ENCODE assay signal across 9 mouse cellular contexts in the genomic region with DNA sequence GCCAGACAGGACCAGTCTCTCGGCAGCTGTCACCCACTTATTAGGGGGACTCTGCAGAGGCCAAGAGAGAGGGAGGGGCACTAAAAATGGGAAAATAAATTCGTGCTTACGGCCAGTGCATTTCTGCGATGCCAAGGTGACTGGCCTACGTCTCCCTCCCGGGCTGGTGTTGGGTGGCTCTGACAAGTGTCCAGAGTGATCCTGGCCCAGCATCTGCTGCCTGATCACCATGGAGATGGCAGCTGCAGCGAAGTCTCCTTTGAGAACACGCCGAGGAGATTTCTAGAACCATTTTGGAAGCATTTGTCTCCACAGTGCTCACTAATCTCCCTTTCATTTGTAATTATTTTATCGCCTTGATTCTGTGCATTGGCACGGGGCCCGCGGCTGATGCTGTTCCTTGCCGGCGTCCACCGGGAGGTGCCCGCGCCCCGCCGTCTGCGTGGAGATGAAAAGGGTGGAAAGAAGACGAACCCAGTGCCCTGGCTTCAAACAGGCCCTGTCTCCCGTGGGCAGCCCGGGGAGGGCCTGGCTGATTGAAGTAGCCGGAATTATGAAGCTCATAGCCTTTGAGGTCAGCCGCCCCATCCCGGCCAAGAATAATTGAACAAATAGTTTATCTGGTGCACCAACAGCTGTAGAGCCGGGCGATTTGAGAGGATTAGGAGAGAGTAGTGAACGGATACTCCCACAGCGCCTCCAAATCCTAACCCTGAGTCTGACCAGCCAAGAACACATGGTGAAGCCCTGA.
DNase-seq lines count a peak whose midpoint lies in the region; ATAC-seq and TF ChIP-seq lines count a peak whose summit lies in the region.
"Had no signal": no experiment of that assay in that cellular context is flagged by ENCODE, and none has a peak within 500 bp of the region (broad histone marks: within the 10 kb centered on the region; RNA-seq: fewer than 3 reads in every experiment).

No protein-coding gene starts in this region.

- DNase-seq in intestine, embryonic 14.5 days (ENCODE audit: low spot score) = peak; percentile 49
- DNase-seq in embryonic facial prominence, embryonic 14.5 days (ENCODE audit: low spot score) = peak; percentile 83
- DNase-seq in limb, embryonic 10.5 days (ENCODE audit: low spot score) = peak; percentile 26
- DNase-seq in adrenal gland, adult 2 months = no peak
- DNase-seq in spleen, postnatal 36 days (ENCODE audit: low spot score in 2 of 2) = no peak
- DNase-seq in cerebellum, adult 8-10 months = no peak

- H3K4me3 ChIP-seq in intestine, embryonic 14.5 days (ENCODE audit: low read depth, low read length) = no peak overlapping the region
- no peak overlapping the region for H3K4me3 ChIP-seq in intestine, embryonic 15.5 days (replicated peaks)
- peak overlapping the region; percentile 66 for H3K4me3 ChIP-seq in E14TG2a.4 (replicated peaks; ENCODE audit: low read length)
- H3K4me3 ChIP-seq in embryonic facial prominence, embryonic 14.5 days (ENCODE audit: low read depth, low read length) = no peak overlapping the region
- no peak overlapping the region for H3K4me3 ChIP-seq in limb, embryonic 10.5 days

- no peak for TF ChIP-seq CTCF in E14TG2a.4 (conservative IDR thresholded peaks at IDR 0.05; ENCODE audit: low read length)

- H3K27me3 ChIP-seq in intestine, embryonic 14.5 days (replicated peaks; ENCODE audit: control insufficient read depth, insufficient read depth, low read length) = no peaks in the 10 kb centered on the region
- no peaks in the 10 kb centered on the region for H3K27me3 ChIP-seq in intestine, embryonic 15.5 days (replicated peaks)
- H3K27me3 ChIP-seq in E14TG2a.4 (ENCODE audit: insufficient read depth, low read length) = peaks cover 30% of the 10 kb centered on the region
- H3K27me3 ChIP-seq in embryonic facial prominence, embryonic 14.5 days (replicated peaks; ENCODE audit: control insufficient read depth, insufficient read depth, low read length) = peaks cover under 1% of the 10 kb centered on the region; the same call in 1 of the 2 replicates
- no peaks in the 10 kb centered on the region for H3K27me3 ChIP-seq in limb, embryonic 10.5 days (ENCODE audit: low read depth, poor library complexity, severe bottlenecking)

- H3K36me3 ChIP-seq in intestine, embryonic 14.5 days (ENCODE audit: control insufficient read depth, insufficient read depth, low read length) = no peaks in the 10 kb centered on the region
- no peaks in the 10 kb centered on the region for H3K36me3 ChIP-seq in intestine, embryonic 15.5 days
- no peaks in the 10 kb centered on the region for H3K36me3 ChIP-seq in E14TG2a.4 (ENCODE audit: insufficient read depth, low read length)
- H3K36me3 ChIP-seq in embryonic facial prominence, embryonic 14.5 days (ENCODE audit: control insufficient read depth, insufficient read depth, low read length) = no peaks in the 10 kb centered on the region
- no peaks in the 10 kb centered on the region for H3K36me3 ChIP-seq in limb, embryonic 10.5 days

- no peak overlapping the region for H3K27ac ChIP-seq in intestine, embryonic 14.5 days (ENCODE audit: low read depth)
- no peak overlapping the region for H3K27ac ChIP-seq in intestine, embryonic 15.5 days
- H3K27ac ChIP-seq in embryonic facial prominence, embryonic 14.5 days (replicated peaks; ENCODE audit: low read depth, low read length) = no peak overlapping the region
- no peak overlapping the region for H3K27ac ChIP-seq in limb, embryonic 10.5 days
- H3K27ac ChIP-seq: kidney, postnatal 0 days had no signal

- no peaks in the 10 kb centered on the region for H3K4me1 ChIP-seq in intestine, embryonic 14.5 days (replicated peaks; ENCODE audit: control insufficient read depth, insufficient read depth, low read length)
- H3K4me1 ChIP-seq in intestine, embryonic 15.5 days (replicated peaks) = no peaks in the 10 kb centered on the region
- peaks cover 9% of the 10 kb centered on the region for H3K4me1 ChIP-seq in E14TG2a.4 (replicated peaks; ENCODE audit: low read depth, low read length)
- H3K4me1 ChIP-seq in embryonic facial prominence, embryonic 14.5 days (ENCODE audit: control insufficient read depth, insufficient read depth, low read length) = no peaks in the 10 kb centered on the region
- no peaks in the 10 kb centered on the region for H3K4me1 ChIP-seq in limb, embryonic 10.5 days

- ATAC-seq in intestine, embryonic 14.5 days (replicated peaks; ENCODE audit: low FRiP score, low TSS enrichment, low read depth) = no peak
- no peak for ATAC-seq in intestine, embryonic 15.5 days
- peak; percentile 85 for ATAC-seq in embryonic facial prominence, embryonic 14.5 days (ENCODE audit: low read depth)

- 81% methylated on average over 31 of the region's 31 CpGs for WGBS in intestine, embryonic 14.5 days
- WGBS in intestine, embryonic 15.5 days = 80% methylated on average over 31 of the region's 31 CpGs
- WGBS in embryonic facial prominence, embryonic 14.5 days = 71% methylated on average over 31 of the region's 31 CpGs
- WGBS in limb, embryonic 10.5 days = 83% methylated on average over 31 of the region's 31 CpGs

- H3K4me2 ChIP-seq in intestine, embryonic 14.5 days (ENCODE audit: low read length) = no peak overlapping the region
- H3K4me2 ChIP-seq in intestine, embryonic 15.5 days (replicated peaks) = no peak overlapping the region
- H3K4me2 ChIP-seq in embryonic facial prominence, embryonic 14.5 days (ENCODE audit: low read depth, low read length) = no peak overlapping the region

- no peak overlapping the region for H3K9ac ChIP-seq in intestine, embryonic 14.5 days (ENCODE audit: low read length)
- H3K9ac ChIP-seq in intestine, embryonic 15.5 days = no peak overlapping the region
- H3K9ac ChIP-seq in embryonic facial prominence, embryonic 14.5 days (ENCODE audit: low read depth, low read length) = no peak overlapping the region

- no peaks in the 10 kb centered on the region for H3K9me3 ChIP-seq in intestine, embryonic 14.5 days (ENCODE audit: control insufficient read depth, low read length)
- no peaks in the 10 kb centered on the region for H3K9me3 ChIP-seq in intestine, embryonic 15.5 days
- peaks cover 3% of the 10 kb centered on the region; the same call in 1 of the 2 replicates for H3K9me3 ChIP-seq in E14TG2a.4 (ENCODE audit: low read length)
- H3K9me3 ChIP-seq in embryonic facial prominence, embryonic 14.5 days (ENCODE audit: control insufficient read depth, low read length) = no peaks in the 10 kb centered on the region
- no peaks in the 10 kb centered on the region for H3K9me3 ChIP-seq in limb, embryonic 10.5 days (replicated peaks)

Comparison
In these comparisons a context has a peak if more than half of its experiments do, and no peak if none do; other contexts are left out.
1. DNase-seq: peak in intestine, embryonic 14.5 days (single experiment), embryonic facial prominence, embryonic 14.5 days (single experiment) and limb, embryonic 10.5 days (single experiment); none in adrenal gland, adult 2 months (single experiment), spleen, postnatal 36 days (0 of 2) and cerebellum, adult 8-10 months (single experiment).